Mouse (Mus musculus) B cell, adult 2 months (primary cell): ENCODE data around the gene Gstm4.
"Not testable (repeated sequence)": the region's sequence is repeated elsewhere in the genome, so short reads cannot be mapped to it uniquely, and the experiment has no call there.

ENCODE experiments used
- DNase-seq, 2 experiments: peaks; one replicate each; pipeline ENCODE4 v3.0.0; 2022

The Gstm4 gene

GRCm38 (mm10) chr3:108069231-108069870, 24.7 kb upstream of the Gstm4 start:
- DNase-seq, result no peak

GRCm38 (mm10) chr3:108068826-108069225, 24.1 kb upstream of the Gstm4 start:
- no peak for DNase-seq

GRCm38 (mm10) chr3:108067370-108067934, 22.8 kb upstream of the Gstm4 start:
- DNase-seq, result no peak

- no peak for DNase-seq
Observed at GRCm38 (mm10) chr3:108065551-108065950, 20.9 kb upstream of the Gstm4 start.

GRCm38 (mm10) chr3:108064672-108065071, 20.0 kb upstream of the Gstm4 start:
- DNase-seq, result no peak

- no peak for DNase-seq
Observed at GRCm38 (mm10) chr3:108062648-108063047, 18.0 kb upstream of the Gstm4 start.

- DNase-seq, result peak; percentile 63
Observed at GRCm38 (mm10) chr3:108061420-108061819, 16.7 kb upstream of the Gstm4 start.

- DNase-seq, result no peak
Observed at GRCm38 (mm10) chr3:108050493-108050892, 5.8 kb upstream of the Gstm4 start.

GRCm38 (mm10) chr3:108048306-108048705, 3.6 kb upstream of the Gstm4 start:
- DNase-seq, result no peak

GRCm38 (mm10) chr3:108046944-108047655, 2.4 kb upstream of the Gstm4 start:
- DNase-seq, result no peak

- DNase-seq, result no peak
Observed at GRCm38 (mm10) chr3:108033156-108033555, 11.5 kb downstream of the Gstm4 start.

GRCm38 (mm10) chr3:108032113-108032512, 12.6 kb downstream of the Gstm4 start:
- no peak for DNase-seq

GRCm38 (mm10) chr3:108028641-108029365, 15.9 kb downstream of the Gstm4 start:
- no peak for DNase-seq

- DNase-seq, result no peak
Observed at GRCm38 (mm10) chr3:108026597-108026996, 18.1 kb downstream of the Gstm4 start.

- no peak for DNase-seq
Observed at GRCm38 (mm10) chr3:108026049-108026448, 18.6 kb downstream of the Gstm4 start.

GRCm38 (mm10) chr3:108025318-108025717, 19.4 kb downstream of the Gstm4 start:
- no peak for DNase-seq

GRCm38 (mm10) chr3:108022650-108023049, 22.0 kb downstream of the Gstm4 start:
- DNase-seq, result no peak

GRCm38 (mm10) chr3:108020351-108021022, 24.2 kb downstream of the Gstm4 start:
- DNase-seq, result not testable (repeated sequence)

- DNase-seq, result not testable (repeated sequence)
Observed at GRCm38 (mm10) chr3:108019226-108019625, 25.5 kb downstream of the Gstm4 start.

GRCm38 (mm10) chr3:108018190-108018820, 26.4 kb downstream of the Gstm4 start:
- peak; percentile 31 to 34 for DNase-seq

- DNase-seq, result peak; percentile 69 to 70
Observed at GRCm38 (mm10) chr3:108017473-108018189, 27.1 kb downstream of the Gstm4 start, which contains the start of gene Gstm1. Gene Gstm1, minus strand, starts transcription at chr3:108017973.

GRCm38 (mm10) chr3:108016468-108016867, 28.2 kb downstream of the Gstm4 start:
- not testable (repeated sequence) for DNase-seq
